Mouse (Mus musculus) heart, adult 8-10 months (tissue): ENCODE measurements around the gene Gm3239. TPM values are rescaled to one million over a fixed set of nuclear protein-coding genes. Genes with fewer than 3 reads are reported as not detected.
A peak's percentile ranks its signal among the peaks of the same experiment; 100 is the strongest.
"Not testable (repeated sequence)": the region's sequence is repeated elsewhere in the genome, so short reads cannot be mapped to it uniquely, and the experiment has no call there.

Experiments used
- DNase-seq: peaks from one replicate; pipeline ENCODE4 v3.0.0; 2022; ENCODE audit warnings: low spot score
- total RNA-seq, 4 experiments: library from RNA; stranded (reverse); gene quantifications; 2 replicates each; pipeline ENCODE4 v1.2.4; 2022

The Gm3239 gene
- total RNA-seq: not detected

DNA sequence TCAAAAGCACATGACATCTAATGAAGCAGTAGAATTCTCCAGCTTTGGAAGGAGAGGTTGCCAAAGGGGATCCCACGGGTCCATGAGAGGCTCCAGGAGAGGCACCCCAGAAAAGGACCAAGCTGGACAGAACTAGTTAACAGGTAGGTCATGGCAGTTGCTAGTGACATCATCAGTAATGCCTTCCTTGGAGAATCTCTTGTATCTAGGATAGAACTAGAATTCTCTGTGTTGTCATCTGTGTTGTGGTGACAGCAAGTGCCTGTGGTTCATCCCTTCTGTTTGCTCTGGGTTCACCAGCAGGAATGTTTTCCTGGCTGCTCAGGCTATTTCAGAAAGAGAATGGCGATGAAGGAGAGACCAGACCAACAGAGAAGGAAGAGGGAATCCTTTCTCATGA lies at the start of gene Gm3239:
Gm3239 (plus strand) TSS at position 301 of the 400 bp plus-strand sequence.
- DNase-seq: not testable (repeated sequence)

DNA sequence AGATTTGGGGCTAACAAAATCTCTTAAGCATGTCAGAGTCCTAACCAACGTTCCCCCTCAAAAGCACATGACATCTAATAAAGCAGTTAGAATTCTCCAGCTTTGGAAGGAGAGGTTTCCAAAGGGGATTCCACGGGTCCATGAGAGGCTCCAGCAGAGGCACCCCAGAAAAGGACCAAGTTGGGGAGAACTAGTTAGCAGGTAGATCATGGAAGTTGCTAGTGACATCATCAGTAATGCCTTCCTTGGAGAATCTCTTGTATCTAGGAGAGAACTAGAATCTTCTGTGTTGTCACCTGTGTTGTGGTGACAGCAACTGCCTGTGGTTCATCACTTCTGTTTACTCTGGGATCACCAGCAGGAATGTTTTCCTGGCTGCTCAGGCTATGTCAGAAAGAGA lies 31.9 kb upstream of the Gm3239 start, which contains the start of gene Gm8159:
Gm8159 (plus strand) TSS at position 301 of the 400 bp plus-strand sequence.
- not testable (repeated sequence) for DNase-seq

DNA sequence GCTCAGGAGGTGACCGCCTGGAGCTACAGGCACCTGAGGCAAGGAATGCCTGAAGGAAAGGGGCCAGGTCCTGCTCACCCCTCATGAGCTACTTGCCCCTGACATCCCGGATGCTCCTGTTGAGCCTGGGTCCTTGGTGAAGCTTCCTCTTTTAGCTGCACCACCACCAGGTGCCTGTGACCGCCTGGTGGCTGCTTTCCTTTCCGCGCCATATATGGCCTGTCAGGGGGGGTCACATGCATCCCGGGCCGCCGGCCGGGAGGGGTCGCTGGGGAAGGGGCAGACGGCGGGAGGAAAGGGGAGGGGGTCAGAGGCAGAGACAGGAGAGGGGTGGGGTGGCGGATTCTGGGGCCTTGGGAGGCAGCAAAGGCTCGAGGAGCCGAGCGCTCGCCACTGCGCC lies 14.7 kb upstream of the Gm3239 start:
- not testable (repeated sequence) for DNase-seq

DNA sequence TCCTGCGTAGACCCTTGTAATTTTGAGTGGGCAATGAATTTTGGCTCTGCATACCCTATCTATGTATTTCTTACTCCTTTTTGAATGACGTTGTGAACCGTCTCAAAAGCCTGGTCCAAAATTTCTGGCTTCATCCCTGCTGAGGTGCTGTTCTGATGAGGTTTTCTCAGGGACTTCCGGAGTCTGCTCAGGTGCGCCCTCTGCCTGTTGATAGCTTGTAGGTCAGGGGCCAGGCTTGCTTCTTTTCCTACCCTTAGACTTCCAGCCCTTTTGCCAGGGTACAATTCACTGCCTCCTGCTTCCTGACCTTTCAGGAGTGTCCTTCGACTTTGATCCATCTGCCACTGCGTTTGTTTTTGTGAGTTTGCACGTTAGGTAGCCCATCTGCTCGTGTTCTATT lies 13.7 kb upstream of the Gm3239 start:
- DNase-seq: peak; percentile 5

DNA sequence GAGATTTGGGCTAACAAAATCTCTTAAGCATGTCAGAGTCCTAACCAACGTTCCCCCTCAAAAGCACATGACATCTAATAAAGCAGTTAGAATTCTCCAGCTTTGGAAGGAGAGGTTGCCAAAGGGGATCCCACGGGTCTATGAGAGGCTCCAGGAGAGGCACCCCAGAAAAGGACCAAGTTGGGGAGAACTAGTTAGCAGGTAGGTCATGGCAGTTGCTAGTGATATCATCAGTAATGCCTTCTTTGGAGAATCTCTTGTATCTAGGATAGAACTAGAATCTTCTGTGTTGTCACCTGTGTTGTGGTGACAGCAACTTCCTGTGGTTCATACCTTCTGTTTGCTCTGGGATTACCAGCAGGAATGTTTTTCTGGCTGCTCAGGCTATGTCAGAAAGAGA lies 44.9 kb downstream of the Gm3239 start, which contains the start of gene Gm7876:
Gm7876 (plus strand) TSS at position 301 of the 400 bp plus-strand sequence.
- DNase-seq: not testable (repeated sequence)

Other genes with a start within 250 kb of the Gm3239 start
- under 1 TPM in 2 of 4 experiments, not detected in 2; 0.19 to 0.22 TPM for gene Gm3164, start 248.7 kb upstream of the Gm3239 start, total RNA-seq
- under 1 TPM in 1 of 4 experiments, not detected in 3; 0.75 TPM for gene Gm3173, start 233.2 kb upstream of the Gm3239 start, total RNA-seq
- gene Gm3182, start 182.4 kb upstream of the Gm3239 start, total RNA-seq: not detected
- gene Gm3047, start 108.8 kb upstream of the Gm3239 start, total RNA-seq: not detected
- gene Gm8159, start 31.8 kb upstream of the Gm3239 start, total RNA-seq: not detected
- gene Gm7876, start 45.0 kb downstream of the Gm3239 start, total RNA-seq: not detected
- under 1 TPM in 1 of 4 experiments, not detected in 3; 0.20 TPM for gene Gm3252, start 62.6 kb downstream of the Gm3239 start, total RNA-seq
- not detected for gene Gm9602, start 112.1 kb downstream of the Gm3239 start, total RNA-seq
- not detected for gene Gm3269, start 173.9 kb downstream of the Gm3239 start, total RNA-seq
- gene Gm3264, start 191.4 kb downstream of the Gm3239 start, total RNA-seq: 1 to 10 TPM in 1 of 4 experiments, under 1 TPM in 1, not detected in 2; 0.75 to 1.1 TPM
- not detected for gene Gm3278, start 228.2 kb downstream of the Gm3239 start, total RNA-seq